Mouse (Mus musculus) heart, adult 8-10 months (tissue): ENCODE results near the gene Zfp473. TPM values are rescaled to one million over a fixed set of nuclear protein-coding genes. Genes with fewer than 3 reads are reported as not detected.

Source experiments
- total RNA-seq, 4 experiments: library from RNA; stranded (reverse); gene quantifications; 2 replicates each; pipeline ENCODE4 v1.2.4; 2022

Zfp473 gene
- total RNA-seq, 4 experiments from 2014 or later: 0.06 to 0.09 TPM; not detected in 2

Other genes starting within 250 kb of the Zfp473 start
- gene Mybpc2, start 226.4 kb downstream of the Zfp473 start, total RNA-seq: 10 to 100 TPM; 14.6 to 21.4 (median 17.7) TPM
- gene Spib, start 219.0 kb downstream of the Zfp473 start, total RNA-seq: 1 to 10 TPM in 1 of 4 experiments, under 1 TPM in 3; 0.13 to 1.3 (median 0.27) TPM
- 10 to 100 TPM; 13.4 to 15.9 (median 14.9) TPM for gene Pold1, start 202.2 kb downstream of the Zfp473 start, total RNA-seq
- 10 to 100 TPM; 42.6 to 56.6 (median 45.5) TPM for gene Nr1h2, start 197.1 kb downstream of the Zfp473 start, total RNA-seq
- gene Napsa, start 178.7 kb downstream of the Zfp473 start, total RNA-seq: 1 to 10 TPM in 1 of 4 experiments, under 1 TPM in 3; 0.28 to 1.9 (median 0.37) TPM
- gene Kcnc3, start 160.4 kb downstream of the Zfp473 start, total RNA-seq: 1 to 10 TPM; 2.7 to 4.0 (median 2.7) TPM
- gene Myh14, start 80.2 kb downstream of the Zfp473 start, total RNA-seq: 100 to 1,000 TPM in 1 of 4 experiments, 10 to 100 TPM in 3; 88.0 to 111 (median 88.2) TPM
- gene Izumo2, start 42.3 kb downstream of the Zfp473 start, total RNA-seq: not detected
- gene Vrk3, start 2.6 kb downstream of the Zfp473 start, total RNA-seq: 10 to 100 TPM; 23.5 to 29.3 (median 27.3) TPM
- gene Nup62, start 65.0 kb upstream of the Zfp473 start, total RNA-seq: 10 to 100 TPM; 18.7 to 32.3 (median 24.4) TPM
- 1 to 10 TPM in 2 of 4 experiments, under 1 TPM in 2; 0.35 to 1.2 (median 0.88) TPM for gene Il4i1, start 65.3 kb upstream of the Zfp473 start, total RNA-seq
- gene Atf5, start 65.6 kb upstream of the Zfp473 start, total RNA-seq: 10 to 100 TPM; 55.1 to 71.1 (median 64.7) TPM
- gene Akt1s1, start 97.9 kb upstream of the Zfp473 start, total RNA-seq: 10 to 100 TPM; 64.3 to 76.2 (median 70.5) TPM
- gene Tbc1d17, start 98.0 kb upstream of the Zfp473 start, total RNA-seq: 10 to 100 TPM; 40.7 to 59.5 (median 51.5) TPM
- 10 to 100 TPM; 17.8 to 20.6 (median 19.6) TPM for gene Pnkp, start 106.1 kb upstream of the Zfp473 start, total RNA-seq
- gene Ptov1, start 118.7 kb upstream of the Zfp473 start, total RNA-seq: 100 to 1,000 TPM; 178 to 199 (median 189) TPM
- 10 to 100 TPM; 79.8 to 88.1 (median 85.0) TPM for gene Med25, start 141.7 kb upstream of the Zfp473 start, total RNA-seq
- gene Fuz, start 145.0 kb upstream of the Zfp473 start, total RNA-seq: 10 to 100 TPM; 14.9 to 18.5 (median 17.4) TPM
- gene Ap2a1, start 178.4 kb upstream of the Zfp473 start, total RNA-seq: 10 to 100 TPM; 61.0 to 74.9 (median 67.2) TPM
- gene Tsks, start 192.2 kb upstream of the Zfp473 start, total RNA-seq: not detected
- gene Cpt1c, start 223.8 kb upstream of the Zfp473 start, total RNA-seq: 1 to 10 TPM; 1.4 to 2.7 (median 1.8) TPM
- gene Prmt1, start 235.5 kb upstream of the Zfp473 start, total RNA-seq: 100 to 1,000 TPM in 2 of 4 experiments, 10 to 100 TPM in 2; 88.3 to 107 (median 102) TPM
- gene Irf3, start 246.6 kb upstream of the Zfp473 start, total RNA-seq: 10 to 100 TPM; 23.2 to 31.9 (median 27.0) TPM
- gene Bcl2l12, start 247.7 kb upstream of the Zfp473 start, total RNA-seq: 10 to 100 TPM in 3 of 4 experiments, 1 to 10 TPM in 1; 8.6 to 13.5 (median 11.0) TPM